Mouse (Mus musculus) embryo, embryonic 9.5 days (tissue): ENCODE data around the gene Rnf144b.

Experiments
- DNase-seq: peaks from one replicate; pipeline ENCODE4 v3.0.0-alpha.2; 2017; ENCODE audit errors: extremely low spot score

The Rnf144b gene

DNA sequence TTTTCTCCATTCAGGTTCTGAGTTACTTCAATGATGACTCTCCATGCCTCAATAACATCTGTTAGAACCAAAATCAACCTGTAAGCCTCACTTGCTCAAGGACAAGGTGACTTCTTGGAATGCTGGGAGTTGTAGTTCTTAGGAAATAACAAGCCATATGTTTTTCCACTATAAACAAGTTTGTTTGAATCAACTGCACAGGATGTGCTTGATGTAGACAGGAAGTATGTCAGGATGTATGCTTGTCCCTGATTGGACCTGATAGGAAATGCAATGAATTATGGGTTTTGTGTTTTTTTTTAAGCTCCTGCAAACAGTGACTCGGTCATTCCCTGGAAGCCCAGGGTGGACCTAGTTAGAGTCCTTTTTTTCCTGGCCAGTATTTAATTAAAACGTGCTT, 139.5 kb downstream of the Rnf144b start:
- no peak for DNase-seq

- DNase-seq, result no peak
These were observed 141.9 kb downstream of the Rnf144b start for GRCm38 (mm10) chr13:47264382-47264781.

DNA sequence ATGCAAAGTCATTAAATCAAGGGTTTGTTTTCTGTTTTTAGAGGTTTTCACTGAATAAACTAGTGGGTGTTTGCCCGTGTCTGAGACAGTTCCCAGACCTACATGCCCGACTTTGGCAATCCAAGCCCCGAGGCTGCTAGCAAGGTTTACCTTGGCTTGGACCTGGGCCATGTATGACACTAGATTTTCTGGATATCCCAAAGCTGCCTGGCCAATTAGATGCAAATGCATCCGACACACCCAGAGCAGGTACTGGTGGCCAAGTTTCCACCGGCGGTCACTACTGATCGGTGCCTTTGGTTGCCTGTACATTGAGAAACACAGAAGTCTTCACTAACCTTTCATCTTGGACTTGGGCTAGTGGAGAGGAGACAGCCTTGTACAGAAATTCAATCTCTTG, 144.0 kb downstream of the Rnf144b start:
- no peak for DNase-seq

GRCm38 (mm10) chr13:47268227-47268626, 145.8 kb downstream of the Rnf144b start:
- DNase-seq, result no peak

GRCm38 (mm10) chr13:47272928-47273327, 150.5 kb downstream of the Rnf144b start:
- DNase-seq, result no peak

DNA sequence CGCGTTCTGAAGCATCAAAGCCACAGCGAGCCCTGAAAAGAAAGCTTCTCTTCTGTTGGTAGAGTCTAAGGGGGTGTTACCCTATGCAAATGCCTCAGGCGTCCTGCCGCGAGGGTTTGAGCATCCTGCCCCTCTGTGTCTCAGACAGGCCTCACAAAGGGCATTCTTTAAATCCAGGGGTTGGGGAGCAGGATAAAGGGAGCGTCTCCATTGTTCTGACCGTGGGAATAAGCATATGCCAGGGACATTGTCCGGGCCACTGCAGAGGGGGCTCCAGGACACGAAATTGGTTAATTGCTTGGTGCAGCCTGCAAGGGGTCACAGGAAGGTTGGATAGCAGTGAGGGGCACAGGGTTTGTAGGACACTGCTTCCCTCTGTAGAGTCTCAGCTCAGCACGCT, 151.0 kb downstream of the Rnf144b start:
- DNase-seq, result peak; percentile 83

DNA sequence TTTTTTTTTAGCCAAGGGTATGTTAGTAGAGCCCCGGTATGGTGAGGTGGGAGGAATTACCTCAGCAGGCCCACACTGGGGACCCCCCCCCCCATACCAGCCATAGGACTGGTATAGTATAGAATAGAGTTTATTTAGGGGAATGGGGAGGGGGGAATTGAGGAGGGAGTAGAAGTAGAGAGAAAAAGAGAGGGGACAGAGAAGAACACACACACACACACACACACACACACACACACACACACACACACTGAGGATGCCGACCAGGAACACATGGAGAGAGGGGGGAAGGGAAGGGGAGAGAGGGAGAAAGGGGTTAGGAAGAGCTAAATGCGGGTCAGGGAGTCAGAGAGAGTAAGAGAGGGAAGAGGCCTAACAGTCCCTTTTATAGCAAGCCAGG, 151.7 kb downstream of the Rnf144b start:
- DNase-seq, result peak; percentile 47

GRCm38 (mm10) chr13:47277000-47277823, 154.8 kb downstream of the Rnf144b start:
- peak; percentile 76 for DNase-seq

DNA sequence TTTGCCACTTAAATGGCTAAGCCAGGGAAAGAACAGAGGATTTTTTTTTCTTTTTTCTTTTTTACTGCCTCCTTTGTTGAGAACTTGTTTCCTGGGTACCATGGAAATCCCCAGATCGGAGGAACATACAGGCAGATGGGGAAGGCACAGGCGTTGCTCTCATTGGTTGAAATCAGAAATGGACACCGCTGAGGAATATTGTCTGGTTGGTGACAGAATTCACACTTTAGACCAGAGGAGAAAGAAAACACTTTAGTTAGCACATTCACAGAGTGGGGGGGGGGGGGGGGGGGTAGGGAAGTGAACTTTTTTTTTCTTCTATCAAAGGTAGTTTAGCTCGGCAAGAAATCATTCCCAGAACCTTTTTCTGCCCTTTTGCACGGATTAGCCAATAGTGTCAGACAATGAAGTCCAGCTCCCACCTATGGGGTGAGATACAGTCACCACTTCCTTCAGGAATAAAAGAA, 155.4 kb downstream of the Rnf144b start:
- DNase-seq, result no peak

DNA sequence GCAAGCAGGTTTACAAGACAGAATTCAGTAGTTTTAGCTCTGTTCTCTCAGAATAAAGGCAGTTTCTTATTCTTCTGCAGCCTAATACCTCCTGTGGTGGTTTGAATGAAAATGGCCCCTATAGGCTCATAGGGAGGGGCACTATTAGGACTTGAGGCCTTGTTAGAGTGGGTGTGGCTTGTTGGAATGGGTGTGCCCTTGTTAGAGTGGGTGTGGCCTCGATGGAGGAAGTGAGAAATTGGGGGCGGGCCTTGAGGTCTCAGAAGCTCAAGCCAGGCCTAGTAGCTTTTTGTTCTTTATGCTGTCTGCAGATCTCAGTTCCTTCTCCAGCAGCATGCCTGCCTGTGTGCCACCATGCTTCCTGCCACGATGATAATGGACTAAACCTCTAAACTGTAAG, 159.8 kb downstream of the Rnf144b start:
- DNase-seq, result no peak

GRCm38 (mm10) chr13:47288449-47288848, 166.0 kb downstream of the Rnf144b start:
- peak; percentile 83 for DNase-seq

DNA sequence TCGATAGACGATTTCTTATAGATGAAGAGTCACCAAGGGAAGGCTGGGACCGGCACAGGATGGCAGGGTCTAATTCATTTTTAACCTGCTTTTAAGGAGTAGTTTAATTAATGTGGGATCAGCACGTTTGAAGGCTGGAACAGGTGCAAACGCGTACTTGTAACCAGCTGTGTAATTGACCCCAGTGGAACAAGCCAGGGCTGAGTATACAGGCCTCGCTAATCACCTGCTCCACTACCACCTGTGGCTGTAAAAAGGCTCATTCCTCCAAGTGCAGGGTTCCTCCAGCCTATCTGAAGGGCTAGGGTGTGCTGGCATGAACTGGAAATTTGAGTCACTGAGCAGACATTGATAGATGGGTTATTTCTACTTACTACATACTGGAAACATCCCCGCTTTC, 174.0 kb downstream of the Rnf144b start:
- no peak for DNase-seq
